In genomic region chr4:134158774-134159173, GRCm38 (mm10) we compare ENCODE assay signal across 20 mouse cellular contexts. TPM values are rescaled to one million over a fixed set of nuclear protein-coding genes. Genes with fewer than 3 reads are reported as not detected.
DNase-seq lines count a peak whose midpoint lies in the region; ATAC-seq and TF ChIP-seq lines count a peak whose summit lies in the region.
"Had no signal": no experiment of that assay in that cellular context is flagged by ENCODE, and none has a peak within 500 bp of the region (broad histone marks: within the 10 kb centered on the region; RNA-seq: fewer than 3 reads in every experiment).

No protein-coding gene starts in this region.

- DNase-seq in kidney, adult 2 months = no peak
- no peak for DNase-seq in kidney, adult 11 months
- DNase-seq in spleen, adult 2 months (ENCODE audit: low read depth in 1 of 2, low spot score in 2 of 2) = no peak
- DNase-seq in spleen, postnatal 10 days (ENCODE audit: low spot score in 2 of 2) = no peak
- DNase-seq in liver, embryonic 14.5 days (ENCODE audit: low read depth in 3 of 3, low spot score in 3 of 3) = no peak
- no peak for DNase-seq in embryo, embryonic 10 days (ENCODE audit: low spot score)
- DNase-seq: B cell, adult 2 months; cerebellum, adult 18-20 months; gastrocnemius, postnatal 14 days; lung, postnatal 4 days; midbrain, embryonic 14.5 days; thymus, postnatal 25 days had no signal

- peaks cover 14% of the 10 kb centered on the region for H3K4me1 ChIP-seq in kidney, adult 2 months (ENCODE audit: control insufficient read depth, insufficient read depth, low read length)
- peaks cover 12% of the 10 kb centered on the region for H3K4me1 ChIP-seq in spleen, adult 2 months (ENCODE audit: control insufficient read depth, insufficient read depth, insufficient read length)
- 0 out of 4 replicates have a peak, but pooled peaks cover 0 to 3% of the 10 kb centered on the region in 2 experiments for H3K4me1 ChIP-seq in liver, embryonic 14.5 days (replicated peaks; ENCODE audit: control insufficient read depth in 2 of 2, insufficient read depth in 2 of 2, low read length in 1 of 2)
- H3K4me1 ChIP-seq: hindbrain, embryonic 10.5 days; limb, embryonic 15.5 days had no signal

- peak overlapping the region; percentile 8; the same call in 1 of the 2 replicates for H3K4me2 ChIP-seq in liver, embryonic 14.5 days (ENCODE audit: low read depth)
- H3K4me2 ChIP-seq: embryonic facial prominence, embryonic 13.5 days; heart, embryonic 11.5 days; limb, embryonic 15.5 days had no signal

- no peak for ATAC-seq in liver, embryonic 14.5 days (ENCODE audit: insufficient read depth)
- no peak for ATAC-seq in cerebellum, adult (ENCODE audit: insufficient number of reproducible peaks, low FRiP score, low TSS enrichment)
- ATAC-seq: Patski had no signal

- peak overlapping the region; percentile 96 for H3K27ac ChIP-seq in kidney, adult 2 months (ENCODE audit: insufficient read depth, low read depth, low read length)
- H3K27ac ChIP-seq in spleen, adult 2 months (ENCODE audit: insufficient read depth, low read length) = peak overlapping the region; percentile 94
- no peak overlapping the region for H3K27ac ChIP-seq in liver, embryonic 14.5 days
- H3K27ac ChIP-seq: embryonic facial prominence, embryonic 13.5 days; hindbrain, embryonic 10.5 days; limb, embryonic 15.5 days had no signal

- no peak for TF ChIP-seq CTCF in kidney, adult 2 months (conservative IDR thresholded peaks at IDR 0.05; ENCODE audit: insufficient read depth, insufficient read length, low read depth, low read length)
- TF ChIP-seq CTCF in spleen, adult 2 months (IDR thresholded peaks at IDR 0.05; ENCODE audit: extremely low read depth, insufficient read depth, insufficient read length, insufficient replicate concordance) = no peak
- TF ChIP-seq CTCF in liver, embryonic 14.5 days (IDR thresholded peaks at IDR 0.05; ENCODE audit: low read depth) = no peak

- no peaks in the 10 kb centered on the region for H3K9me3 ChIP-seq in liver, embryonic 14.5 days (ENCODE audit: control insufficient read depth, low read length)
- H3K9me3 ChIP-seq: embryonic facial prominence, embryonic 13.5 days; hindbrain, embryonic 10.5 days; limb, embryonic 15.5 days had no signal

- no peak for TF ChIP-seq POLR2A in kidney, adult 2 months (IDR thresholded peaks at IDR 0.05; ENCODE audit: low read depth, low read length)
- no peak for TF ChIP-seq POLR2A in spleen, adult 2 months (IDR thresholded peaks at IDR 0.05; ENCODE audit: low read depth, low read length)

- H3K36me3 ChIP-seq in kidney, adult 2 months (ENCODE audit: control insufficient read depth, insufficient read depth, low read length) = no peaks in the 10 kb centered on the region
- no peaks in the 10 kb centered on the region; the same call in 1 of the 2 replicates for H3K36me3 ChIP-seq in spleen, adult 2 months (ENCODE audit: control insufficient read depth, insufficient read depth, low read length)
- H3K36me3 ChIP-seq in liver, embryonic 14.5 days (replicated peaks; ENCODE audit: control insufficient read depth, insufficient read depth, low read depth) = peaks cover 5% of the 10 kb centered on the region; the same call in 1 of the 2 replicates

- H3K27me3 ChIP-seq in kidney, adult 2 months (replicated peaks; ENCODE audit: control insufficient read depth, insufficient read depth, low read length) = no peaks in the 10 kb centered on the region
- H3K27me3 ChIP-seq in spleen, adult 2 months (ENCODE audit: control insufficient read depth, insufficient read depth, low read length) = no peaks in the 10 kb centered on the region
- no peaks in the 10 kb centered on the region for H3K27me3 ChIP-seq in liver, embryonic 14.5 days (ENCODE audit: control insufficient read depth, insufficient read depth, low read length)
- H3K27me3 ChIP-seq: embryonic facial prominence, embryonic 13.5 days; limb, embryonic 15.5 days; Patski had no signal

- H3K9ac ChIP-seq in liver, embryonic 14.5 days (replicated peaks) = no peak overlapping the region
- H3K9ac ChIP-seq: embryonic facial prominence, embryonic 13.5 days; limb, embryonic 15.5 days had no signal

- TF ChIP-seq EP300 in liver, embryonic 14.5 days (IDR thresholded peaks at IDR 0.05; ENCODE audit: low read depth) = no peak

- 57% methylated on average over 6 of the region's 6 CpGs for WGBS in kidney, adult 2 months
- 70% methylated on average over 6 of the region's 6 CpGs for WGBS in spleen, adult 2 months
- 70% methylated on average over 6 of the region's 6 CpGs for WGBS in liver, embryonic 14.5 days (ENCODE audit: insufficient replicate concordance)

- no peak overlapping the region for H3K4me3 ChIP-seq in kidney, adult 2 months (ENCODE audit: insufficient read depth, low read depth, low read length)
- no peak overlapping the region for H3K4me3 ChIP-seq in spleen, adult 2 months (ENCODE audit: extremely low read depth, insufficient read depth, insufficient read length)
- no peak overlapping the region for H3K4me3 ChIP-seq in liver, embryonic 14.5 days (ENCODE audit: insufficient read depth in 1 of 2, low read depth in 2 of 2, low read length in 2 of 2)
- H3K4me3 ChIP-seq: embryonic facial prominence, embryonic 13.5 days; hindbrain, embryonic 10.5 days; limb, embryonic 15.5 days had no signal

RNA-seq across cellular contexts. Expression of gene Cep85, which starts 28.1 kb away (rescaled TPM):
- polyA plus RNA-seq in kidney, adult 2 months (2012; rRNA removed) = 28.3 and 38.9 TPM in 2 replicates
- 15.2 and 20.8 TPM in 2 replicates for polyA plus RNA-seq in spleen, adult 2 months (2012; rRNA removed)
- polyA plus RNA-seq in liver, embryonic 14.5 days (2012; rRNA removed) = 14.2 and 16.9 TPM in 2 replicates
- 30.2 and 35.2 TPM in 2 replicates for polyA plus RNA-seq in liver, embryonic 14.5 days (2014; fragmentation: Nextera tagmentation; extraction: Ambion mirVana)

RNA-seq across cellular contexts. Expression of gene Sh3bgrl3, which starts 30.2 kb away (rescaled TPM):
- 262 and 323 TPM in 2 replicates for polyA plus RNA-seq in kidney, adult 2 months (2012; rRNA removed)
- polyA plus RNA-seq in spleen, adult 2 months (2012; rRNA removed) = 1,465 and 2,211 TPM in 2 replicates
- 70.8 and 79.9 TPM in 2 replicates for polyA plus RNA-seq in liver, embryonic 14.5 days (2012; rRNA removed)
- 142 and 153 TPM in 2 replicates for polyA plus RNA-seq in liver, embryonic 14.5 days (2014; fragmentation: Nextera tagmentation; extraction: Ambion mirVana)

RNA-seq across cellular contexts. Expression of gene Gm7534, which starts 44.0 kb away (rescaled TPM):
- not detected in 2 replicates for polyA plus RNA-seq in kidney, adult 2 months (2012; rRNA removed)
- not detected in 2 replicates for polyA plus RNA-seq in spleen, adult 2 months (2012; rRNA removed)
- polyA plus RNA-seq in liver, embryonic 14.5 days (2012; rRNA removed) = not detected in 2 replicates
- polyA plus RNA-seq in liver, embryonic 14.5 days (2014; fragmentation: Nextera tagmentation; extraction: Ambion mirVana) = not detected in 2 replicates
- polyA plus RNA-seq: brain, embryonic 14.5 days; embryonic facial prominence, embryonic 13.5 days; heart, embryonic 11.5 days; hindbrain, embryonic 10.5 days; intestine, embryonic 14.5 days; limb, embryonic 15.5 days; midbrain, embryonic 14.5 days; Patski had no signal

RNA-seq across cellular contexts. Expression of gene Ubxn11, which starts 56.4 kb away (rescaled TPM):
- 5.6 and 5.9 TPM in 2 replicates for polyA plus RNA-seq in kidney, adult 2 months (2012; rRNA removed)
- 33.7 and 43.0 TPM in 2 replicates for polyA plus RNA-seq in spleen, adult 2 months (2012; rRNA removed)
- polyA plus RNA-seq in liver, embryonic 14.5 days (2012; rRNA removed) = 1.4 TPM in 2 replicates
- polyA plus RNA-seq in liver, embryonic 14.5 days (2014; fragmentation: Nextera tagmentation; extraction: Ambion mirVana) = 2.0 and 3.7 TPM in 2 replicates
